Mouse (Mus musculus) heart, postnatal 0 days (tissue): Measurements from ENCODE around the gene Slc25a18. TPM values are rescaled to one million over a fixed set of nuclear protein-coding genes. Genes with fewer than 3 reads are reported as not detected.

Experiments
- ATAC-seq: fragments of 200-750 bp; cut with Nextera tagmentation; 2 replicates; pipeline ENCODE4 v1.8.0; 2017; ENCODE audit warnings: low read depth, moderate number of reproducible peaks, moderate library complexity; ENCODE audit not compliant: insufficient read depth
- DNase-seq: peaks from one replicate; pipeline ENCODE4 v3.0.0-alpha.2; 2016; ENCODE audit warnings: low spot score
- H3K27ac ChIP-seq: fragments of 300-500 bp; sonication (generic); 2 replicates; pipeline ENCODE4 v1.5.1; 2014; ENCODE audit warnings: low read depth, mild to moderate bottlenecking
- H3K27me3 ChIP-seq: fragments of 300-500 bp; sonication (generic); 2 replicates; pipeline ENCODE4 v1.6.1; 2014; ENCODE audit warnings: low read length, mixed read lengths; ENCODE audit not compliant: control insufficient read depth, insufficient read depth
- H3K36me3 ChIP-seq: fragments of 300-500 bp; sonication (generic); replicated peaks from 2 replicates; pipeline ENCODE4 v1.6.1; 2014; ENCODE audit warnings: low read length, mixed read lengths; ENCODE audit not compliant: control insufficient read depth, insufficient read depth
- H3K4me1 ChIP-seq: fragments of 300-500 bp; sonication (generic); 2 replicates; pipeline ENCODE4 v1.6.1; 2014; ENCODE audit warnings: antibody characterized with exemption; ENCODE audit not compliant: control insufficient read depth, insufficient read depth
- H3K4me2 ChIP-seq: fragments of 300-500 bp; sonication (generic); 2 replicates; pipeline ENCODE4 v1.6.1; 2014; ENCODE audit warnings: low read depth, mild to moderate bottlenecking, low read length, moderate library complexity
- H3K4me3 ChIP-seq: fragments of 300-500 bp; sonication (generic); 2 replicates; pipeline ENCODE4 v1.5.1; 2014; ENCODE audit warnings: low read depth, low read length
- H3K9ac ChIP-seq: fragments of 300-500 bp; sonication (generic); replicated peaks from 2 replicates; pipeline ENCODE4 v1.6.1; 2014; ENCODE audit warnings: low read depth, low read length, mixed read lengths
- H3K9me3 ChIP-seq: fragments of 300-500 bp; sonication (generic); replicated peaks from 2 replicates; pipeline ENCODE4 v1.6.1; 2016; ENCODE audit warnings: low read length; ENCODE audit not compliant: control insufficient read depth
- CTCF ChIP-seq: IDR thresholded peaks from 2 replicates; pipeline ENCODE4 v1.5.1; 2016; ENCODE audit warnings: antibody characterized with exemption, control low read depth, low read depth
- EP300 ChIP-seq: IDR thresholded peaks from 2 replicates; pipeline ENCODE4 v1.6.1; 2016; ENCODE audit warnings: antibody characterized with exemption, low read depth
- WGBS: fragments of 180-500 bp; shearing (Covaris S2); extraction: QIAGEN DNeasy Blood & Tissue Kit; methylation state at CpG from one replicate; pipeline ENCODE4 v1.1.7; 2014; 5-methylcytosine and 5-hydroxymethylcytosine counted together
- polyA plus RNA-seq: library from polyadenylated mRNA; unstranded; fragments of >200 nt; fragmentation: Nextera tagmentation; extraction: Ambion mirVana; gene quantifications from 2 replicates; pipeline ENCODE4 v1.2.1, GENCODE M21; 2015
- total RNA-seq: library from RNA; depleted of rRNA; stranded (reverse); fragments of >200 nt; gene quantifications from 2 replicates; pipeline ENCODE4 v1.2.3, GENCODE M21; 2014; ENCODE audit warnings: low replicate concordance

Gene Slc25a18
- total and polyA plus RNA-seq, 2 experiments from 2014 or later = 0.26 TPM; not detected in 1

- no peak overlapping the region for H3K9ac ChIP-seq
- H3K27me3 ChIP-seq = no peaks in the 10 kb centered on the region
- H3K9me3 ChIP-seq = no peaks in the 10 kb centered on the region
- no peak overlapping the region for H3K4me2 ChIP-seq
- H3K4me3 ChIP-seq = no peak overlapping the region
- H3K4me1 ChIP-seq = no peaks in the 10 kb centered on the region
- DNase-seq (no peak), ATAC-seq (no peak)
- TF ChIP-seq EP300 = no peak
- peak; percentile 23; the same call in 1 of the 2 replicates for TF ChIP-seq CTCF
- H3K36me3 ChIP-seq = peaks cover 25% of the 10 kb centered on the region
- no peak overlapping the region for H3K27ac ChIP-seq
Measured at GRCm38 (mm10) chr6:120788904-120789303, 15.5 kb downstream of the Slc25a18 start.

GRCm38 (mm10) chr6:120790153-120790552 is 16.8 kb downstream of the Slc25a18 start:
- Histone ChIP-seq H3K4me2 (no peak overlapping the region), H3K27me3 (no peaks in the 10 kb centered on the region), H3K36me3 (peaks cover 37% of the 10 kb centered on the region), H3K4me3 (no peak overlapping the region), H3K9me3 (no peaks in the 10 kb centered on the region), H3K9ac (no peak overlapping the region), H3K4me1 (no peaks in the 10 kb centered on the region), H3K27ac (no peak overlapping the region)
- ATAC-seq = peak; percentile 19; the same call in 1 of the 2 replicates
- TF ChIP-seq CTCF = no peak
- no peak for TF ChIP-seq EP300
- DNase-seq = no peak
- WGBS = 78% methylated on average over 11 of the region's 11 CpGs

- DNase-seq (no peak), ATAC-seq (no peak)
- no peaks in the 10 kb centered on the region for H3K4me1 ChIP-seq
- H3K9ac ChIP-seq = no peak overlapping the region
- H3K27ac ChIP-seq = no peak overlapping the region
- peaks cover 43% of the 10 kb centered on the region for H3K36me3 ChIP-seq
- H3K9me3 ChIP-seq = no peaks in the 10 kb centered on the region
- TF ChIP-seq CTCF (no peak), EP300 (no peak)
- no peaks in the 10 kb centered on the region for H3K27me3 ChIP-seq
- WGBS = 73% methylated on average over 5 of the region's 5 CpGs
- no peak overlapping the region for H3K4me2 ChIP-seq
- no peak overlapping the region for H3K4me3 ChIP-seq
Measured at GRCm38 (mm10) chr6:120790717-120791116, 17.3 kb downstream of the Slc25a18 start.

DNA sequence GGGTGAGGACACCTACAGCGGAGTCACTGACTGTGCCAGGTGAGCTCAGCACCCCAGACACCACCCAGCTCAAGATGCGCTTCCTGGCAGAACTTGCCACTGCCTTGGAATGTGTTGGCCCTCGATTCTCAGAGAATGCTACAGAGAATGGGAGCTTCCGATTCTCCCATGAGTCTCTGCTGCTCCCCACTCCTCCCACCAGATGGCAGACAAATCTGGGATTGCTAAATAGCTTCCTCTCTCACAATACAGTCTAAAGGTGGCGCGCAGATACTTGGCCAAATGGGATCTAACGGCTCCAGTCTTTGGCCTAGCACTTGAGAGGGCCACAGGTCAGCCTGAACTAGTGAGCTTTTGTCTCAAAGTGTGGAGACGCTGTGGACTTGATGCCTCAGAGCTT is 19.6 kb downstream of the Slc25a18 start:
- no peaks in the 10 kb centered on the region for H3K4me1 ChIP-seq
- H3K27me3 ChIP-seq = no peaks in the 10 kb centered on the region
- 87% methylated on average over 8 of the region's 8 CpGs for WGBS
- no peak overlapping the region for H3K27ac ChIP-seq
- H3K4me3 ChIP-seq = no peak overlapping the region
- TF ChIP-seq EP300 = no peak
- peak; percentile 17; the same call in 1 of the 2 replicates for TF ChIP-seq CTCF
- H3K9me3 ChIP-seq = no peaks in the 10 kb centered on the region
- H3K36me3 ChIP-seq = peaks cover 65% of the 10 kb centered on the region
- ATAC-seq (no peak), DNase-seq (no peak)
- no peak overlapping the region for H3K4me2 ChIP-seq
- no peak overlapping the region for H3K9ac ChIP-seq

DNA sequence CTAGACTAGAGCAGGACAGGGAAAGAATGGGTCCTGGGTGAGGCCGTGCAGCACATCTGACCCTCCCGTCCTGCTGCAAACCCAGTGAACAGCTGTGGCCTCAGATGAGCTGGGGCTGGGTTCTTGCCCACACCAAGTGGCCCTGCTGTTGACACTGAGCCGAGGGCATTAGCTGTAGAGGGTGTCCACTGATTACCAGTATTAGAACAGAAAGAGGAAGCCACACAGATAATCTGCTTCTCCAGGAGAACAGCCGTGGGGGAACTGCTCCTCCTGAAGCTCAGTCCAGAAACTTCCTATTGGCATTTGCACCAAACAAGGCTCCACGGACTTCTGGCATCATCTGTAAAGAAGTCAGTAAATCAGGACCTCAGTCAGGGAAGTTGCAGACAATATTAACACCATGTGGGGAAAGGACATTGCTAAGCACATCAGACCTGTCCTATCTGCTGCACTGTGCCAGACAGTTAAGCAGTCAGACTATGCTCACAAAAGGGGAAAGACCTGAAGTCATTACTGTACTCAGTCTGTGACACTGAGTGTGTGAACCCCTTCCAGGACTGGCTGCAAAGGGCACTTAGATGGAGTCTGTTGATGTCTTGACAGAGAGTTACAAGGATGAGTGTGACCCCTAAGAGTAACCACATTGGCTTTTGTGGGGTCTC is 22.2 kb downstream of the Slc25a18 start:
- Histone ChIP-seq H3K4me3 (no peak overlapping the region), H3K4me2 (no peak overlapping the region), H3K4me1 (no peaks in the 10 kb centered on the region), H3K9ac (no peak overlapping the region), H3K27ac (no peak overlapping the region), H3K27me3 (no peaks in the 10 kb centered on the region), H3K9me3 (no peaks in the 10 kb centered on the region), H3K36me3 (peaks cover 91% of the 10 kb centered on the region)
- DNase-seq = no peak
- 68% methylated on average over 5 of the region's 5 CpGs for WGBS
- TF ChIP-seq CTCF (no peak), EP300 (no peak)
- no peak for ATAC-seq

DNA sequence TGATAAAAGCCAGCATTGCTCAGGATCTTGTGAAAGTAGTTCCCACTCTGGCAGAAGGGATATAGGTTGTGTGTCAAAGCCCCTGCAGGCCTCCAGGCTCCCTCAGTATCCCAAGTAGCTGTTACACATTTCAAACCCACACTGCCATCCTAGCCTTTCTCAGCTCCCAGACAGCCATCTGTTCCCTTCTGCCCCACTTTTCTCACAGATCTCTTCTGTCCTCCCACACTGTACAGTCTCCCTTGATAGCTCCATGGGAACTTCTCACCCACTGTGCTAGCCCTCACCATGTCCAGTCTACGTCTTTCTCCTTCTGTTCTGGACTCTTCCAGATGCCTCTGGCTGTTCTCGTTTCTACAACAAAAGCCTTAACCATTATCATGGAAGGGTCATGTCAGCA is 22.7 kb downstream of the Slc25a18 start:
- Histone ChIP-seq H3K4me2 (no peak overlapping the region), H3K4me1 (no peaks in the 10 kb centered on the region), H3K9me3 (no peaks in the 10 kb centered on the region), H3K27ac (no peak overlapping the region), H3K27me3 (no peaks in the 10 kb centered on the region), H3K4me3 (no peak overlapping the region), H3K9ac (no peak overlapping the region), H3K36me3 (peaks cover 96% of the 10 kb centered on the region)
- TF ChIP-seq CTCF (no peak), EP300 (no peak)
- DNase-seq (no peak), ATAC-seq (no peak)
- WGBS = 77% methylated on average over 2 of the region's 2 CpGs
